Mouse (Mus musculus) lung, postnatal 36 days (tissue): Measurements from ENCODE around the gene Luc7l.
A peak's percentile ranks its signal among the peaks of the same experiment; 100 is the strongest.

Source experiments
- DNase-seq: peaks from one replicate; pipeline ENCODE4 v3.0.0; 2022; ENCODE audit warnings: mixed read lengths

The Luc7l gene

DNA sequence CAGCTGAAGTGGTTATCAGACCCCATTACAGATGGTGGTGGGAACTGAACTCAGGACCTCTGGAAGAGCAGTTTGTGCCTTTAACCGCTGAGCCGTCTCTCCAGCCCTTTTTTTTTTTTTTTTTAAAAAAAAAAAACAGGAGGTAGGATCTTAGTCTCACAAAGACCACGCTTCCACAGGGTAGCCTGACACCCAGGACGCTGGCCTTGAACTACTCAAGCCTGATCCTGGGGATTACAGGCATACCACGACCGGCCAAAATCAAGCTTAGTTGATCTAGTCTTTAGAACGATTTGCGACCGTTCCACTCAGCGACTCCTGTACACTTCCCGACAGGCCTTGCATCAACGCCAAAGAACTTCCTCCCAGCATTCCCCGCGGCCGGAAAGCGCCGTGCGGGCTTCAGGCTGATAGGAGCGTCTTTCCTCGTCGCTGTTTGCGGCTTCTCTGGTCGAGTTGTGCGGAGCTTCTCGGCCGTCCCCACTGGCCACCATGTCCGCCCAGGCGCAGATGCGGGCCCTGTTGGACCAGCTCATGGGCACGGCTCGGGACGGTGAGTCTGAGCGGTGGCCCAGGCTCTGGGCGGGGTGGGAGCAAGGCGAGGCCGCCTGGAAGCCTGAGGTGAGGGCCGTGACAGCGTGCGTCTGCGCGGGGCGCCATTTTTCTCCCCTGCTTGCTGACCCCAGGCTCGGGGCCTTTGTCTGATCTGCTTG, at the start of gene Luc7l:
Gene Luc7l (plus strand): TSS at position 358 of the 713 bp plus-strand sequence.
- DNase-seq: peak; percentile 96

DNA sequence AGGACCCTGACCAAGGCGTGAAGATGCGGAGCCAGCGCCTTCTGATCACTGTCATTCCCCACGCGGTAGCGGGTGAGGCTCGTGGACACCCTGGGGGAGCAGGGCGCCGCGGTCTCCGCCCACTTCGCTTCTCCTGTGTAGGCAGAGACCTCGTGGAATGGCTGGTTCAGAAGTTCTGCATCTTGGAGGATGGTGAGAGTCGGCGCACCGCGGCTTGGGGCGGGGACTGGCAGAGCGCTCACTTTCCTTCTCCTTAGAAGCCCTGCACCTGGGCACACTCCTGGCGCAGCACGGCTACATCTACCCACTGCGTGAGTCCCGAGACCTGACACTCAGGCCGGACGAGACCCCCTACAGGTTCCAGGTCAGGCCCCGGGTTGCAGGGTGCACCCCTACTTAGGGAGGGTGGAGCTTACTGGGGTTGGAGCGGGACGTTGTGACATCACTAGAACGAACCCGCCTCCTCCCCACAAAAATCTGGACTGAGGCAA, 49.3 kb upstream of the Luc7l start:
- DNase-seq: peak; percentile 51

DNA sequence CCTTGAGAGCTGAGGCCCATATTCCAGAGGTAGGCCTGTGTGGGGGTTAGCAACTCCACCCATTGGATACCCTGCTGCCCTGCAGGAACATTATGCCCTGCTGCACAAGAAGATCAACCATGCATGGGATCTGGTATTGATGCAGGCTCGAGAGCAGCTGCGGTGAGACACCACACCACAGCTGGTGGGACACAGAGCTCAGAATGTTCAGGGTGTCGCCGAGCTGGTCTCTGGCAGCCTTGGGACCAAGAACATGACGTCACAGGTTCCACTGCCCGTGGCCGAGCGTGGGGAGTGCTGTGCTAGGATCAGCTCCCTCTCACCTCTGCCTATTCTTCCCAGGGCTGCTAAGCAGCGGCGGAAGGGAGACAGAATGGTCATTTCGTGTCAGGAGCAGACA, 47.9 kb upstream of the Luc7l start:
- DNase-seq: no peak

DNA sequence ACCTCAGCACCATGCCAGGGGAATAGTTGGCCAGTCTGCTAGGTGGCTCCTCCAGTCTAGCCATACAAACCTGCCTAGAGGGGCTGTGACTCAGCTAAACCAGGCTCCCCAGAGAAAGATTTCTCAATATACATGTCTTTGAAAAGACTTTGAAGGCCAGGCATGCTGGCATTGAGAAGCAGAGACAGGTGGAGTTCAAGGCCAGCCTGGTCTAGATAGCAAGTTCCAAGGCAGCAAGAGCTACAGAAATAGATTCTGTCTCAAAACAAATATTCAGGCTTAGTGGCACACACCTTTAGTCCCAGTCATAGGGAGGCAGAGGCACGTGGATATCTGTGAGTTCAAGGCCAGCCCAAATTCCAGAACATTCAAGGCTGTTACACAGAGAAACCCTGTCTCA, 46.3 kb upstream of the Luc7l start:
- DNase-seq: no peak

DNA sequence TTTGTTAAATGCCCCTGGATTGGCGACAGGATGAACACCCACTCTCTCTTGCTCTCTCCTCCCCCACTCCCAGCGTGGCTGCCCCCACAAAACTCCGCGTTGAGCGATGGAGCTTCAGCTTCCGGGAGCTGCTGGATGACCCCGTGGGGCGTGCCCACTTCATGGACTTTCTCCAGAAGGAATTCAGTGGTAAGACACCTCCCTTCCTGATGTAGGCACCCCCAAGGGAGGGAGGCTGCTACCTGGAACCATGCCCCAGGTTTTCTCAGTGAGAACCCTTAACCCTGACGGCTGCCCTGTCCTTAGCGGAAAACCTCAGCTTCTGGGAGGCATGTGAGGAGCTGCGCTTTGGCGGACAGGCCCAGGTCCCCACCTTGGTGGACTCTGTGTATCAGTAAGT, 45.0 kb upstream of the Luc7l start, which contains the start of gene Arhgdig:
Gene Arhgdig (minus strand): TSS at position 101 of the 400 bp plus-strand sequence.
- DNase-seq: no peak

DNA sequence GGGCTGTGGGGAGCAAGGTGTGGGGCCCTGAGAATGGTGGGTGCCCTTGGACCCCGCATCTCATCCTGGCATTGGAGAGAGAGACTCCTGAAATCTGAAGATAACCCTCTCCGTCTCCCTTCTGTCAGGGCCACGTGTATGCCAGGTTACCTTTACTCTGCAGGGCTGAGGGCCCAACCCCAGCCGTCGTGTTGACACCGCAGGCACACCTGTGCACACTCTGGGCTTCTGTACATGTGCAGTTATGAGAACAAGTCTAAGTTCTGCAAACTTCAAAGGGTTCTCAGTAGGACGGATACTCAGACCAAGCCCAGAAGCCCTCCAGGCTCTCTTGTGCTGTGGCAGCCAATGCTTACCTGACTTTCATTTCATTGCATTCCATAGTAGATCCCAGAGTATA, 40.5 kb upstream of the Luc7l start:
- DNase-seq: no peak

DNA sequence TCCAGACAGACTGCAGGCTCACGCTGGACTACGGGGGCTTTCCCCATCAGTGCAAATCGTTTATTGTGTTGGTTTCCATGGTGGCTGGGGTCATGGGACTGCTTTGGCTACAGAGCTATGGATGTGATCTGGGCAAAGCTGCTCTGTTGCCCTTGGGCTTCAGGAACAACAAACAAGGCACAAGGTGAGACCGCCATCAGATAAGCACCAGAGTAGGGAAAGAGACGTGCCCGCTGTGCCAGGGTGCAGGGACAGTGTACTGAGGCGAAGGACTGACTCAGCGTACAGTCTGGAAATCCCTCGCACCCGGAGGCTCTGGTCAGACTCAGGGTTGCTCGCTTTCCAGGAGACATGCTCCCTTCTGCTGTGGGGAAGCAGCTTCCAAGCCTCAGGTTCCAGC, 40.0 kb upstream of the Luc7l start:
- no peak for DNase-seq

DNA sequence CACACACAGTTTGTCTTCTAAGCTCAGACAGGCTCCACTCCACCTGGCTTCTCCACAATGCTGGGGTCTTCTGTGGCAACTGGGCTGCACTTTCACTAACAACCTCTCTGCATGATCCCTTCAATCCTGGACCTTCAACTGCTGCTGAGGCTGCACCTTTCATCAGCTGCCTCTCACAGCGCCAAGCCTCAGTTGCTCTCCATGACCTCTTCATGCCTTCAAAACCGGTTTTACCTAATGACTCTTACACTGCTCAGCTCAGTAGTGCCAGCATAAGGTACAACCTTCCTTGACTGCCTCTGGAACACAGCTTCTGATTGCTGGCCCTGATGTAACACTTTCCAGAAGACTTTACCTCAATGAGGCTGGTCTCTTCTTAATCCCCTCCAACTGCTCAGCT, 31.2 kb upstream of the Luc7l start:
- DNase-seq: peak; percentile 35

DNA sequence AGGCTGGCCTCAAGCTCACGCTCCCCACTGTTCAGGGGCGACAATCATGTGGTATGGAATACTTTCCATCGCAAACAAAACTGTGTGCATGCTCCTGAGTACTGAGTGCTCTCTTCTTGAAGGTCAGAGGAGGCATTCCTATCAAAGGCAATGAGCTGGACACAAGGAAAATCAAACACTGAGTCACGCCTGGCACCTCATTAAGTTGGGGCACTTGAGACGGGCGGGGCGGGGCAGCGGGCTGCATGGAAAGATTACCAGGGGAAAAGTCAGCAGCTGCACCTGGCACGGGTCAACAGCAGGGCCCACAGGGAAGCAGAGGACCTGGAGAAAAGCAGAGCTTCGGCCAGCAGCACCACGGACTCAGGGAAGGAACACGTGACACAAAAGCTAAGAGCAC, 27.5 kb upstream of the Luc7l start:
- peak; percentile 87 for DNase-seq

DNA sequence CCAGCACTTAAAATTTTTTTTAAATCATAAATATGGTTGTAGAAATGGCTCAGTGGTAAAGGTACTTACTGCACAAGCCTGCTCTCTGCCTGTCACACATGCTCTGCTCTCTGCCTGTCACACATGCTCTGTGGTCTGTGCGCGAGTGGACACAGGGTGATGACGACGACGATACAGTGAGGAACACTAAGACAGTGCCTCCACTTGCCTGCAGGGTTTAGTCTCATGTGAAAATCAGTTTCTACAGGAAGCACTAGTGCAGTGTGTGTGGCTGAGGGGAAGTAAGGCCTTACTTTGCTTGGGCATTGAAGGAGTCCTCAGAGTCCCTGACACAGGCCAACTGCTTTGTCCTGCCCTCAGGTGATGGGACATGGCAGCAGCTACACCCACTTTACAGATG, 22.9 kb upstream of the Luc7l start:
- no peak for DNase-seq

DNA sequence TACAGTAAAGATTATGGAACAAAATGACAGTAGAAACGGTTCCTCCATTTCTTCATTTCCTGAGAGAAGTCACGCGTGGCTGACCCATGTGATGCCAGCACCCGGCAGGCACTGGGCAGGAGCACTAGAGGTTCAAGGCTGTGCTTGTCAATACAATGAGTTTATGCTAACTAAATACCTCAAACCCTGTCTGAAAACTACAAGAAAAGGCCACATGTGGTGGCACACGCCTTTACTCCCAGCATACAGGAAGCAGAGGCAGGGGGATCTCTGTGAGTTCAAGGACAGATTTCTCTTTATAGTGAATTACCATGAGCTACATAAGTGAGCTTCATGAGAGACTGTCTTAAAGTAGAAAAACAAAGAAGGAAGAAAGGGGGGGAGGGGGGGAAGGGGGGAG, 21.5 kb upstream of the Luc7l start:
- no peak for DNase-seq

DNA sequence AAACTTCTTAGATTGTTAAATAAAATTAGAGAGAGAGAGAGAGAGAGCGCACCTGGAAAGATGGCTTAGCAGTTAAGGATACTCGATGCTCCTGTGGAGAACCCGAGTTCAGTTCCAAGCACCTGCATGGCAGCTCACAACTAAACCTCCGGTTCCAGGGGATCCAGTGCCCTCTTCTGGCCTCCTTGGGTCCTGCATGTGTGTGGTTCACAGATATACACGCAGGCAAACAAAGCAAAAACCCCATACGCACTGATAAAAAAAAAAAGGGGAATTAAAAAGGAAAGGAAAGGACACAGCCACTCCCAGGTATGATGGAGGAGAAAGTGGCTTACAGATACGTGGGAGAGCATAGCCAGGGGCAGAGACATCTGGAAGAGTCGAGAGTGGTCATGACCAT, 19.8 kb upstream of the Luc7l start:
- DNase-seq: peak; percentile 37

DNA sequence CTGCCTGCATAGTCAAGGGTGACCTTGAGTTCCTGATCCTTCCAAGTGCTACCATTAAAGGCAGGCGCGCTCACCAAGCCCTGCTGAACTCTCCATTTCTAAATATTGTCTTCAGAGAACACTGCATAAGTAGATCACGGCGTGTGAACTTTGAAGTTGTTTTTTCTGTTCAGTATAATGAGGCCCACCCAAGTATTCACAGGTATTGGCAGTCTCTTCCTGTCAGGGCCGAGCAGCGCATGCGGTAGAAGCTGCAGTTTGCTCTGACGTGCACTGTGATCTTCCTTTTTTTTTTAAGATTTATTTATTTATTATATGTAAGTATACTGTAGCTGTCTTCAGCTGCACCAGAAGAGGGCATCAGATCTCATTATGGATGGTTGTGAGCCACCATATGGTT, 18.3 kb upstream of the Luc7l start:
- no peak for DNase-seq

DNA sequence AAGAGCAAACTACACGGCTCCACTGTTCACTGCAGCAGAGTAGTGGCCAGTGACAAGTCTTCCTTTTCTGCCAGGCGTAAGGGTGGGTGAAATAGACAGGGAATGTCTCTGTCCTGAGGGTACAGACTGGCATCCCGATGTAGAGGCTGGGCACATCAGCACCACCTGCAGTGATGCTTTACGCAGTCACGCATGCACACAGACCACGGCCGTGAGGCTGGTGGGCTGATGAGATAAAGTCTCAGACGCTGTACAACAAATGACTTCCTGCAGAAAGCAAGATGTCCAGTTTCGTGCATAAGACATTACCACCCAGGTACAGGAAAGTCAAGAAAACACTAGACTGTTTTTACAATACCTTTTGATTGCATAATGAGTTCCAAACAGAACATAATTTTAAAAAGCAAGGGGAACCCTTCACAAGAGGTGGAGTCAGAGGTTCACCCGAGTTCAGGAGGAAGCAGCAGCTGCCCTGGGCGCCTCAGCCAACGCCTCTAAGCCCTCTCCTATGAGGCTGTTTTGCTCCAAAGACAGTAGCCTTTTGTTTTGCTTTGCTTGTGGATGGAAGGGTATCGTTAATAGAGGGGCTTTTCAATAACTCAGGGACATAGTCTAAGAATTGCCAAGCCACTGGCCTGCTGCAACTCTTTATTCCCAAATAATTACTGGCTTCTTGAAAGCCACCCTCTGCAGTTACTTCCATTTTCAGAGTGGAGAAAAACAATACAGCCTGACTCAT, 17.4 kb upstream of the Luc7l start:
- DNase-seq: peak; percentile 34

DNA sequence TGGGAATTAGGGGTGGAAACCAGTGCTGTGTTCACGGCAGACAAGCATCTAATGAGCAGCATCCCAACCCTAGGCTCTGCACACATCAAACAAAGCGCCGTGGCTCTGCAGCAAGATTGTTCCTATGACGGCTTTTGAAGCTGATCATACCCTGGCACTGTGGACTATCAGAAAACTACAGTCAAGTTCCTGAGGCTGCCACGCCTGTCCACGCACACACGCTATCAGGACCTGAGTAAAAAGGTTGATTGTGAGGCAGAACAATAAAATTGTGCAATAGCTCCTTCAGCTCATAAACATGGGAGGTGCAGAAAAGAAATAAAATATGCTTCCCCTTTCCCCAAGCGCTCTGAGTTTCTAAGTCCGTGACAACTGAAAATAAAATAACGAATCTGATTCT, 15.0 kb upstream of the Luc7l start:
- DNase-seq: peak; percentile 29

DNA sequence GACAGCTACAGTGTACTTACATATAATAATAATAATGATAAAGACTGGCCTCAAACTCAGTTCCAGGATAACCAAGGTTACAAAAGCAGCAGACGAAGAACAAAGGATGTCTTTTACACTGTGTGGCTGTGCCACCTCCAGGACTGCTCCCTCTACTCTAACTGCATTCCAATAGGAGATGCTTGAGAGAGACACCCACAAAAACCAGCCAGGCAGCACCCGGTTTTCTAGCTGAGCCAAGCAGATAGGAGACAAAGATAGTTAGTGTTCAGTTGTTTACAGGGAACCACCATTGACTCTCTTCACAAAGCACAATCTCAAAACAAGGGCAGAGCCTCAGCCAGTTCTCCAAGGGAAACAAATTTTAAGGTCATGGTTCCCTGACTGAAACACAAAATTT, 13.1 kb upstream of the Luc7l start:
- DNase-seq: no peak

DNA sequence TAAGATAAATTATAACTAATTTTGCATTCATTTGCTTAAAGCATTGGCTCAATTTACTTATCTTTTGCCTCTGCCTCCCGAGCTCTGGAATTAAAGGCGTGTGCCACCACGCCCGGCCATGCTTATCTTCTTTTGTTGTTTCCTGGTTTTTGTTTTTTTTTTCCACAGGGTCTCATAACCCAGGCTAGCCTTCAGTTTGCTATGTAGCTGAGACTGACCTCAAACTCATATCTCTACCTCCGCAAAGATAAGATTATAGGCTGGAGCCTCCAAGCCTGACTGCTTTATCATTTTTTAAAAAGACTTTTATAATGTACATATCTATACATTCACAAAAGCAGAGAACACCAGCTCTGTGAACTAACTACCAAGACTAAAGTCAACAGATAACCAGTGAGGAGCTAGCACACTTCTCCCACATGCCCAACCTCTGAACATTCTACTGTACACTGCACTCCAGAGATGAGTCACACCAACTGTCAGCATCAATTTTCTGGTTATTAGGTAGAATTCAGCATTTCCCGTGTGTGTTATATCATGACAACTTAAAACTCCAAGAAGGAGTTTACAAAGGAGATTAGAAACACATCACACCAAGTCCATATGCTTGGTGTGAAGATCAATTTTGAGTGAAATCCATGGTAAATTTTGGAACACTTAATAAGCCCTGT, 12.4 kb upstream of the Luc7l start:
- no peak for DNase-seq

DNA sequence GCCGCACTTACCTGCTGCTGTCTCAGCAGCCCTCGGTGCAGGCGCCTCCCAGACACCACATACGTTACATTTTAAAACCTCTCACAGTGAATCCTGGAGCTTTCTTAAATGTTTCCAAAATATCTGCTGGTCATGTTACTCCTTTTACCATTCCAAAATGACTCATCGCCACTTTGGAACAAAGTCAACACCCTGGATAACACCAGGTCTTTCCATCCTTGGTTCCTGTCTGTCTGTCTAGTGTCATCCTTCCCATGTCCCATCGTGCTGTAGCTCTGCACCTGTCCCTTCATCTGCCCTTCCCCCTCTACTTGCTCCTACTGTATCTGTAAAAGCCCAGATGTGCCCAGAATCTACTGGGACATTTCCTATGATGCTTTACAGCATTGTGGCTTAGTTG, 11.7 kb upstream of the Luc7l start:
- DNase-seq: no peak

DNA sequence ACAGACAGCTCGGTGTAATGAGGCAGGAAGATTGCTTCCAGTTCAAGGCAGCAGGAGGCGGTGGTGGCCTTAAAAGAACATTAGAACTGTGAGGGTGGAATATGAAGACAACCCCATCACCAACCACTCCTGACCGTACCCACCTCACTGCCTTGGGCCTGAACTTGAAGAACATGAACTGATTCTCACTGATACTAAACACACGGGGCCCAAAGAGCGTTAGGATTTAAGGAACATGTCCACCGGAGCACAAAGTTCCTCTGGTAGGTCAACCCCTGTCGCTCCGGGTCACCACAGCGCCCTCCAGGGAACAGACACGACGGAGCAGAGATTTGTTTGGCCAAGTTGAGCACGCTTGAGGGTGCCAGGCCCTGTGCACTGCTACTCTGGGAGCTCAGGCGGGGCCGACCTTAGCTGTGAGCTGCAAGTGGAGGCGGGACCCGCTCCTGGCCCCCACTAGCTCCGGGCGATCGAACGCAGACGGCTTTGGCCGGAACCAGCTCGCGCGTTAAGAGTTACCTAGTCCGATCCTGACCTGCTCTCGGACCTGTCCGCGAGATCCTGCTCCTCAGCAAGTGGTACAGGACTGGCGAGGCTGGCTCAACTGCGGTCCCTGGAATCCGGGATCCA, 9.1 kb upstream of the Luc7l start:
- DNase-seq: peak; percentile 87

DNA sequence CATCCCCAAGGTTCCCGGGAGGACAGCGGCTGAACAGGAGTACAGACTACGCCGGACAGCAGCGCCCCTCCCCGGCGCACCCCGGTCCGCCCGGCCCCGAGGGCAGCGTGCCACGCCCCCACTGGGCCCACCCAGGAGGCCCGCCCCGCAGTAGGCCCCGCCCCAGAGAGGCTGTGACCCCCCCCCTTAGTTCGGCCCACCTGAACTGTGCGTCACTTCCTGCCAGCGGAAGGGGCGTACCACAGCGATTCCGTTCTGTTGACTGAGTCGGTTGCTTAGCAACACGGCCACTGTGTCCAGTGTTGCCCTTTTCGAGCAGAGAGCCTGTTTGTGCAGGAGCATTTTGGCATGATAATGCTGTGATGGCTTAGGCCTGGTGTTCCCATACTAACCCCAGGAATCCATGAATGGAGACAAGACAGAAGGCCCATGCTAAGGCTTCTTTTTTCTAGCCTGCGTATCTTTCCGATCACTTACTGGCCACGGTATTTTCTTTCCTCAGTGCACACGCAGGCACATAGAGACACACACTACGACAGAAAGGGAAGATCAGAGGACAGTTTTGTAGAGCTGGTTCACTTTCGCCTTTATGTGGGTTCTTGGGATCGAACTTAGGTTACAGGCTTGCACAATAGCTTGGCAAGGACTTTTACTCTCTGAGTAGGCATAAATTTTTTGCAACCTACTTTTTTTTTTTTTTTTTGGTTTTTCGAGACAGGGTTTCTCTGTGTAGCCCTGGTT, 8.4 kb upstream of the Luc7l start, which contains the start of gene Fam234a:
Gene Fam234a (minus strand): TSS at position 142 of the 741 bp plus-strand sequence.
- DNase-seq: peak; percentile 98

DNA sequence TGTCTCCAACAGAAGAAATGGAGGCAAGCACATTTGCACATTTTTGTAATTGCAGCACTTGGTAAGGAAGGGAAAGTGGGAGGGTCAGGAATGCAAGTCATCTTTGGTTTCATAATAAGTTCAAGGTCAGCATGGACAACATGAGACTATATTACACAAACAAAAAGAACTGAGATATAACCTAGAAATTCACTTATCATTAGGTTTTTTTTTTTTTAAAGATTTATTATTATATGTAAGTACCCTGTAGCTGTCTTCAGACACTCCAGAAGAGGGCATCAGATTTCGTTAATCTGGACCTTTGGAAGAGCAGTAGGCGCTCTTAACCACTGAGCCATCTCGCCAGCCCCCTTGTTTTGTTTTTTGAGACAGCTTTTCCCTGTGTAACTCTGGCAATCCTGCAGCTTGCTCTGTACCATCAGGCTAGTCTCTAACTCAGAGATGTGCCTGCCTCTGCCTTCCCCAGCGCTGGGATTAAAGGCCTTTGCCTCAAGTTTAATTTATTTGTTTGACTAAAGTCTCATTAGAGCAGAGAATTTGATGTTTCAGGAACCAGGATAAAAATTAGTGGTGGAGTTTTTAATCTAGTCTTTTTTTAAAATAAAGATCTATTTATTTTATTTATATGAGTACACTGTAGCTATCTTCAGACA, 684 bp upstream of the Luc7l start:
- no peak for DNase-seq

DNA sequence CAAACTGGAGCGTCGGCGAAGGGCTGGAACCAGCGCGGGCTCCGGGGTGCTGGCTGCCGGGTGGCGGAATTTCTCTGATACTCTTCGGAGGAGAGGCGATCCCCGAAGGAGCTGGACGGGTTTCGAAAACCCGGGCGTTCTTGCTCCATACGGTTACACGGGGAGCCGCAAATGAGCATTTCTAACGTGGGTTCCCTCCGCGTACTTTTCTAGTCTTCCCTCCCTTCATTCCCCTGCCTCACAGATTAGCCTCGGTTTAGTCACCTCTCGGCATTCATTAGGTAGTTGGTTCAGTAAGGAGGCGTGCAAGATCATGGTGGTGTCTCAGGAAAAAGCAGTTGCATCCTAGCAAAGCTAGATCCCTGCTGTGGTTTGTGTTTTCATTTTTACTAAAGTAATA, 703 bp downstream of the Luc7l start:
- DNase-seq: no peak
